Mouse (Mus musculus) gastrocnemius, postnatal 4 days (tissue): ENCODE data around the gene Mrgpre. TPM values are rescaled to one million over a fixed set of nuclear protein-coding genes. Genes with fewer than 3 reads are reported as not detected.

Experiments
- DNase-seq, 2 experiments: peaks; one replicate each; pipeline ENCODE4 v3.0.0; 2021 to 2022; ENCODE audit warnings: low spot score in 2 of 2, mixed read lengths in 2 of 2
- long read RNA-seq, 2 experiments: library from polyadenylated mRNA; stranded (forward); transcript quantifications; one replicate each; pipeline ENCODE4 v2.0.0; 2021
- total RNA-seq, 2 experiments: library from RNA; stranded (reverse); gene quantifications; 2 replicates each; pipeline ENCODE4 v1.2.3; 2021

Gene Mrgpre
- total RNA-seq, result 1 to 10 TPM; 1.7 to 2.7 TPM
- long read RNA-seq, experiment 1, partial matches to known transcripts, result 0 of 2 reads
- long read RNA-seq, experiment 1, other reads (novel, unspliced or antisense), result 2 of 2 reads
- long read RNA-seq, experiment 2, partial matches to known transcripts, result 0 of 3 reads
- long read RNA-seq, experiment 2, other reads (novel, unspliced or antisense), result 2 of 3 reads

GRCm38 (mm10) chr7:143783996-143784829, at the start of gene Mrgpre:
Gene Mrgpre (minus strand): TSS chr7:143784500.
- DNase-seq, result peak; percentile 77 to 87

- no peak for DNase-seq
These were observed 49.4 kb upstream of the Mrgpre start for GRCm38 (mm10) chr7:143833581-143834190.

DNA sequence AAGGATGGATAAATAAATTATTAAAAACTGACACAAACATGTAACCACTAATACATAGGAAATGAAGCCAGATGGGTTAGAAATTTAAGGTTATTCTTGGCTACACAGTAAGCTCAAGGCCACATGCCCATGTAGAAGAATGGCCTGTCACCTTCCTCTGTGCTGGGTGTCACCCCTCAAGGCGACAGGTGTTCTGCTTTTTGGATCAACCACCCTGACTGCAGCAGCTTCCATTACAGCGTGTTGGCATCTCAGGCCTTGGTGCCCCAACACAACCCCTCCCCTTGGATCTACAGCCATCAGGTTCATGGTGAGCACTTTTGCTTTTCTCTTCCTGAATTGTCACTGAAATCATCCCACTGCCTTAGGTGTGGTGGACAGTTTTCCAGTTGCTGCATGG, 48.3 kb upstream of the Mrgpre start:
- no peak for DNase-seq

DNA sequence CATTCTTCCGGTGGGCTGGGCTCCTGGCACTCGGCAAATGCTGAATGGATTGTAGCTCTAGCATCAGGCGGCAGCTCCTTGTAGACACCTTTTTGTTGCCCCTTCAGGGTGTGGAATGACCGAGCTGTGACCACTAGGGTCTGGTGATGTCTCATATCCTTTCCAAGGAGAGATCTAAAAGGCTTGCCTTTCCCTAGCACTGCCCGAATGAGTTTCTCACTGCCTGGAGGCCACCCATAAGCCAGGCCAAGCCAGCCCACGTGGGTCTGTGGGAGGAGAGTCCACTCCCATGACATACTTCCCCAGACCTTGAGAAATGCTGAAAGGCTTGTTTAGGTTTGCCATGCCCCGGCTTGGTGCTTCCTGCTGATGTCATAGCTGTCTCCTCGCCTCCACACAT, 47.9 kb upstream of the Mrgpre start:
- no peak for DNase-seq

DNA sequence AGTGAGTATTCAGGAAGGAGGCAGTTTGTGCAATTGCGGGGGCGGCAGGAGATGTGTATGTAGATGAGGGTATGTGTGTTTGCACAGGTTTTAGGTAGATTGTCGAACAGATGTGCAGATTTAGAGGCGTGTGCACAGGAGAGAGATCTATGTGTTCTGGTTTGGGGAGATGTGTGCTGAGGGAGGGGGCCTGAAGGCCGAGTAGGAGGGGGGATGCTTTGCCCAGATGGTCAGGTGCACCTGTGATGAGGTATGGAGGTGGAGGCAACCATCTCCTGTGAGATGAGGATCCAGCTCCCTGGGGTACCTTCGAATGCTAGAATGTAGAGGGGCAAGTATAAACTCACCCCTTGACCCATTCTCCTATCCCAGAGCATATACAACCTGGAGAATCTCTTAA, 46.1 kb upstream of the Mrgpre start:
- no peak for DNase-seq

- DNase-seq, result peak; percentile 84 to 93
These were observed 45.4 kb upstream of the Mrgpre start for GRCm38 (mm10) chr7:143829504-143830331.

- no peak for DNase-seq
These were observed 42.7 kb upstream of the Mrgpre start for GRCm38 (mm10) chr7:143826985-143827384.

DNA sequence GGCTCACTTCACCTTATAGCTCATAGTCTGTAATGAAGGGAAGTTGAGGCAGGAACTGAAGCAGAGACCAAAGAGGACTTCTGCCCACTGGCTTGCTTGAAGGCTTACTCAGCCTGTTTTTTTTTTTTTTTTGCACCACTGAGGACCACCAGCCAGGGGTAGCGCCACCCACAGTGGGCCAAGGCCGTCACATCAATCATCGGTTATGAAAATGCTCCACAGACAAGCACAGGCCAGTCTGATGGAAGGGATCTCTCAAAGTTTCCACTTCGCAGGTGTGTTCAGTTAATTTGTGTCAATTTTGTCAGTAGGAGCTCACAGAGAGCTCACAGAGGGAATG, 38.9 kb upstream of the Mrgpre start:
- DNase-seq, result no peak

DNA sequence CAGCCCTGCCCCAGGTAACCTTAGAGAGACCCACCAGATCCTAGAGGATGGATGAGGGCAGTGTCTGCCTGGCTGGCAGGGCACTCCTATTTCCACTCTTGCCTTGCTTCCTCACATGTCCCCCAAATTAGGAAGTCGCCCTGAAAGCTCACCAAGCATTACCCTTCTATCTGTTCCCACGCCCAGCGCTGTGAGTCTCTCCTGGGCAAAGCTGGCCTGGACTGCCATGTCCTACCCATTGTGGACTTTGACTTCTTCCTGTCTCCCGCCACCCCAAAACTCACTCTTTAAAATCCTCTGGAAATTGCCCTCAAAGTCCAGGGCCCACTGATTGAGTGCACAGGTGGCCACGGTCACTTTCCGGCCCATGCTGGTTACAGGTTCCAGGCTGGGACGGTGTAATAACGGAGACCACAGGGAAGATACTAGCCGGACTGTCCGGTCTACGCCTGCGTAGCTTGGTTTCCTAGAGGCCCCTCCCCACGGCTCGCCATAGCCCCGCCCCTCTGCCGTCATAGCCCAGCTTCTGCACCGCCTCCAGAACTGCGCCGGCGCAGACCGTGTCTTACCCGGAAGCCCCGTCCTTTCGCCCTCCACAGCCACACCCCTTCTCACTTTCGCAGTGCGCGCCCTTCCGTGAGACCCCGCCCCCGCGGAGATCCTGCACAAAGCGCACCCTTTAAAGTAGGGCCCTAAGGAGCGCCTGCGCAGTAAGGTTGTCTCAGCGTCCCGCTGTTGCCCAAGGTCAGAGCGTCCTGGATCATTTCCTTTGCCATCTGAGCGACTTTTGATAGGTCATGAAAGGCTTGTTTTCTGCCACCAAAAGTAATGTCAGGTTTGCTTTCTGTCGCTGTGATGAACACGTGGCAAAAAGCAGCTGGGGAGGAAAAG, 38.3 kb upstream of the Mrgpre start, which contains the start of the genes Nadsyn1 and Dhcr7:
Gene Nadsyn1 (minus strand): TSS at position 475 of the 891 bp plus-strand sequence.
Gene Dhcr7 (plus strand): TSS at position 771 of the 891 bp plus-strand sequence.
- peak; percentile 99 for DNase-seq

- no peak for DNase-seq
These were observed 36.9 kb upstream of the Mrgpre start for GRCm38 (mm10) chr7:143821241-143821640.

- DNase-seq, result no peak
These were observed 34.9 kb upstream of the Mrgpre start for GRCm38 (mm10) chr7:143819201-143819600.

- no peak for DNase-seq
These were observed 24.6 kb upstream of the Mrgpre start for GRCm38 (mm10) chr7:143808909-143809308.

DNA sequence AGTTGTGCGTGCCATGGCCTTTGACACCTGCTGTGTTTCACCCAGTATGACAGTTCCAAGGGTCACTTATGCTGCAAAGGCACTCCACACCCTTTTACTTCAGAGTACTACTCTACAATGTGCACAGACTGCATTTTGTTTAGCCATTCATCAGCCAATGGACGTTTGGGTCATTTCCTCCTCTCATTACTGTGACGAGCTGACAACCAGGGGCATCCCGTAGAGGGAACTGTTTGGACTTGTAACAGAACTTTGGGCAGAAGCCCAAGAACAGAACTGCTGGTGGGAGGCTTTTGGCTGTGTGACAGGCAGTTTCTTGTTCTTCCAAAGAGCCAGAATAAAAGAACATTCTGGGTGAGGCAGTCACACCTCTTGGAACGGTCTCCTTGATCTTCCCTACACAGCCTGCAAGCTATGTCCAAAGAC, 20.9 kb upstream of the Mrgpre start:
- DNase-seq, result no peak

DNA sequence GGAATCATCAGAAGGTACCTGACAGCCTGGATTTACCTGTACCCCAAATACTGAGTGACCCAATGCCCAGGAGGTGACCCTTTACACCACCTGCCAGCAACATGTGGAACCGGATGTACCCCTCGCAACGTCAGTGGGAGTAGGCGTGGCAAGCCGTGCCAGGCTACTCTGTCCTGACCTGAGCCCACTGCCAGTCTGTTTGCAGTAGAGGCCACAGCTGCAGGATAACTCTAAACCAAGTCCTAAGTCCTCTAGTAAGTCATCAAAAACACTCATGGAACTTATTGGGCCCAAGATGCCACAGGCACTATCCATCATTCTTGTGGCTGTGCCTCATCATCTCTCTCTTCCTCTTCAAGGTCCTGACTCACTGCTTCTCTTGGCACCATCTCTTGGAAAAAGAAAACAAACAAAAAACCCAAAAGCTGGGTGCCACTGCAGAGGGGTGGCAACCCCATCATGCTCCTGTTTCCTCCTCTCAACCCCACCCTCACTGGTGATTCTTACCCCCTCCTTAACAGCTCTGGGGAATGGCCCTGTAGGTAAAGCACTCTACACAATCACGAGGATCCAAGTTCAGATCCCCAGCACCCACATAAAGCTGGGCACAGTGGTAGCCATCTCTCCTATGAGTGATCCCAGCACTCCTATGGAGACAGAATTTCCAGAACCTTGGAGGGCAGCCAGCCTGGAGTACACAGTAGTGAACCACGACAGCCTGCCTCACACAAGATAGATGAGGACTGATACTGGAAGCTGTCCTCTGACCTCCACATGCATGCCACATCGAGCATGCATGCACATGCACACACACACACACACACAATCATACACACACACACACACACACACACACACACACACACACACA, 17.1 kb upstream of the Mrgpre start:
- DNase-seq, result no peak

DNA sequence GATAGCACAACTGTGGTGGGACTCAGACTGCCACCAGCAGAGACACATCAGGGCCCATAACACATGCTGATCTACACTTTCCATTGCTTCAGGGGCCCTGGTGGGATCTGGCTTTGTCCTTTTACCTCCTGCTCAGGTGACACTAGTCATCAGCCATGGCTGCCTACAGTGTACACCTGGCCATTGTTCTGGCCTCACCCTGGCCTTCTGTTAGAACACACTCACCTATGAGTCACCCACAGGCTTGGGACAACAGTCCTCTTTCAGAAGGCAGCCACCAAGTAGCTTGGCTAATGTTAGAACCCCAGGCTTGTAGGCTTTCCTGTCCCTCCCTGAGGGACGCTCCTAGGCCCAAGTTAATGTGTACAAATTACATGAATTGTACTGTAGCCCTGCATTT, 16.5 kb upstream of the Mrgpre start:
- no peak for DNase-seq

- DNase-seq, result no peak
These were observed 14.5 kb upstream of the Mrgpre start for GRCm38 (mm10) chr7:143798783-143799182.

DNA sequence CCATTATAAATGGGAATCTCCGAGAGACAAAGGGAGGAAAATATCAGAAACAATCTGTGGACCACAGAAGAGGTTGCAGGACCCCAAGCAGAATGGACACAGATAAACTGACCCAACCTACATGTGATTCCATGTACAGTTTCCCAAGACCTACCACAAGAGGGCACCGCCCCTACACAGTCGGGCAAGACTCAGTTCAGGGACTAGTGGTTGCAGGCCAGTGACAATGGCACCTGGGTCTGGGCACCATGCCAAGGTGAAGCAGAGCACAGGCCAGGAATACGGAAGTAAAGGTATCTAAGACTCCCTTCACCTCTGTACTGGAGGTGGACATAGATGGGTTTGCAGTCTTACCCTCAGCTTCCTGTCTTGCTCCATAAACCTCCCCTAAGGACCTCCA, 8.8 kb upstream of the Mrgpre start:
- DNase-seq, result no peak

GRCm38 (mm10) chr7:143792336-143792985, 8.2 kb upstream of the Mrgpre start:
- no peak for DNase-seq
